Mouse (Mus musculus): ENCODE data around the gene Tagap.

GRCm38 (mm10) chr17:7883126-7883525 lies 42.7 kb upstream of the Tagap start:
- TF ChIP-seq CTCF (conservative IDR thresholded peaks at IDR 0.05; ENCODE audit: insufficient read depth, insufficient read length, low read depth, low read length) (no peak), POLR2A (IDR thresholded peaks at IDR 0.05; ENCODE audit: low read depth, low read length) (no peak)
